ENCODE assay signal across 8 mouse cellular contexts in the genomic region with DNA sequence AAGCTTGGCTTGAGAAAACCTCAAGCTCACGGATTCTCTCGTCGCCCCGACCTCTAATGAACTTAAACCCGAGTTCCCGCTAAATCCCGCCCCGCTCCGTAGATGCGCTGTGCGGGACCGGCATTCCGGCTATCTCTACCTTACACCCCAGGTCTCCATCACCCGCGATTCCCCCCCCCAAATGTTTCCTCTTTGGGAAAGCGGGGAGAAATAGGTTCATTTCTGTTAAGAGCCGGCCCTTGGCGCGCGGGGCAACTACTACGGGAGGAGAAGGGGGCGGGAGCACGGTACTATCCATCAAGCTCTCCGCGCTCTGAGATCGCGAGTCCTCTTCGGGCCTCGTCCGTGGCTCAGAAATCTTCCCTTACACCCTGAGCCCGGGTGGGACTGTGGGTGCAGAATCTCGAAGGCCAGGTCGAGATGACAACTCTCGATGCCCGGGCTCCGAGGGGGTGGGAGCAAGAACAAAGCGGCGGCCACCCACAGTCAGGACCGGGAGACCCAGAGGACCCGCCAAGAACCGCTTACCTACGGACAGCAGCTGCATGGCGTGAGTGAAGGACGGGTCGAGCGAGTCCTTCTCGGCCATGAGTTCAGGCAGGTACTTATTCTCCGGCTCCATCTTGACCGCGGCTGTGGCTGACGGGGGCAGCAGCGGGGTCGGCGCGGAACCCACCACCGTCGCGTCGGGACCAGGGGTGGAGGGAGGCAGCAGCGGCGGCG. TPM values are rescaled to one million over a fixed set of nuclear protein-coding genes. Genes with fewer than 3 reads are reported as not detected.
A peak's percentile ranks its signal among the peaks of the same experiment; 100 is the strongest.
DNase-seq lines count a peak whose midpoint lies in the region; ATAC-seq and TF ChIP-seq lines count a peak whose summit lies in the region.

No protein-coding gene starts in this region.

- peak overlapping the region; percentile 95 for H3K9ac ChIP-seq in ES-E14 (ENCODE audit: insufficient read depth, low read depth, low read length, poor library complexity, severe bottlenecking)
- peak overlapping the region; percentile 88 for H3K9ac ChIP-seq in forebrain, embryonic 16.5 days (replicated peaks; ENCODE audit: low read depth, low read length)
- H3K9ac ChIP-seq in lung, postnatal 0 days (replicated peaks; ENCODE audit: low read depth): peak overlapping the region; percentile 95

- H3K9me3 ChIP-seq in ES-E14 (ENCODE audit: control insufficient read depth, insufficient read depth, low read depth, low read length): no peaks in the 10 kb centered on the region
- no peaks in the 10 kb centered on the region for H3K9me3 ChIP-seq in forebrain, embryonic 16.5 days (ENCODE audit: control insufficient read depth, low read length)
- no peaks in the 10 kb centered on the region for H3K9me3 ChIP-seq in lung, postnatal 0 days (ENCODE audit: low read length)

- DNase-seq in ES-E14 (ENCODE audit: low read depth, low spot score): no peak
- DNase-seq in c-Kit-positive CD71-positive TER-119-positive erythroid progenitor cells, embryonic 14.5 days (ENCODE audit: low spot score): peak; percentile 61
- peak; percentile 43 to 54 for DNase-seq in heart, postnatal 36 days
- peak; percentile 28 for DNase-seq in layer of hippocampus, adult 9-11 months
- peak; percentile 71 for DNase-seq in lung, postnatal 0 days (ENCODE audit: low spot score)
- DNase-seq in ovary, postnatal 10 days (ENCODE audit: low spot score): peak; percentile 21
- DNase-seq in thymus, postnatal 25 days: peak; percentile 54

- H3K4me2 ChIP-seq in forebrain, embryonic 16.5 days (ENCODE audit: low read length): peak overlapping the region; percentile 61
- peak overlapping the region; percentile 78 for H3K4me2 ChIP-seq in lung, postnatal 0 days (replicated peaks; ENCODE audit: low read depth, low read length)

- in situ Hi-C loops in ES-E14 (cut with MboI; ENCODE audit: low sequenced_read_pairs in 2 of 2, unreplicated experiment in 2 of 2): no loop called here

- no peak for TF ChIP-seq EP300 in lung, postnatal 0 days (IDR thresholded peaks at IDR 0.05)

- H3K27me3 ChIP-seq in forebrain, embryonic 16.5 days (replicated peaks; ENCODE audit: control insufficient read depth, insufficient read depth, low read length): no peaks in the 10 kb centered on the region
- no peaks in the 10 kb centered on the region for H3K27me3 ChIP-seq in lung, postnatal 0 days (replicated peaks; ENCODE audit: insufficient read depth, low read length)

- WGBS in forebrain, embryonic 16.5 days: under 1% methylated on average over 58 of the region's 62 CpGs
- 3% methylated on average over 60 of the region's 62 CpGs for WGBS in lung, postnatal 0 days

- intact Hi-C loops in heart, postnatal 36 days (cut with DNase I): loop anchor here (5.0 kb wide), 2 partner anchors 39 to 76 kb away; no protein-coding TSS in a partner anchor

- ATAC-seq in forebrain, embryonic 16.5 days: no peak; the same call in 1 of the 2 replicates
- ATAC-seq in lung, postnatal 0 days: no peak

- peak overlapping the region; percentile 85 for H3K27ac ChIP-seq in ES-E14 (ENCODE audit: insufficient read depth, low read depth, low read length, poor library complexity, severe bottlenecking)
- peak overlapping the region; percentile 94 for H3K27ac ChIP-seq in forebrain, embryonic 16.5 days (ENCODE audit: low read length)
- H3K27ac ChIP-seq in lung, postnatal 0 days (ENCODE audit: low read length): peak overlapping the region; percentile 97

- no peaks in the 10 kb centered on the region for H3K36me3 ChIP-seq in ES-E14 (ENCODE audit: control insufficient read depth, insufficient read depth, low read length, poor library complexity, severe bottlenecking)
- no peaks in the 10 kb centered on the region for H3K36me3 ChIP-seq in forebrain, embryonic 16.5 days (ENCODE audit: control insufficient read depth, insufficient read depth)
- H3K36me3 ChIP-seq in lung, postnatal 0 days (ENCODE audit: insufficient read depth, low read length): no peaks in the 10 kb centered on the region

- TF ChIP-seq CTCF in lung, postnatal 0 days (IDR thresholded peaks at IDR 0.05): no peak

- peak overlapping the region; percentile 91 to 95 for H3K4me3 ChIP-seq in ES-E14 (ENCODE audit: insufficient read depth in 1 of 2, low read depth in 1 of 2, low read length in 2 of 2, poor library complexity in 1 of 2, severe bottlenecking in 1 of 2)
- peak overlapping the region; percentile 99 for H3K4me3 ChIP-seq in forebrain, embryonic 16.5 days (replicated peaks; ENCODE audit: low read length)
- H3K4me3 ChIP-seq in lung, postnatal 0 days (ENCODE audit: low read depth, low read length): peak overlapping the region; percentile 99

- H3K4me1 ChIP-seq in ES-E14 (ENCODE audit: control insufficient read depth in 2 of 2, insufficient read depth in 2 of 2, low read length in 2 of 2, poor library complexity in 1 of 2): peaks cover 2 to 11% of the 10 kb centered on the region in 2 experiments; a peak in 2 of 4 replicates
- H3K4me1 ChIP-seq in forebrain, embryonic 16.5 days (replicated peaks; ENCODE audit: control insufficient read depth, insufficient read depth, low read length): peaks cover 33% of the 10 kb centered on the region
- H3K4me1 ChIP-seq in lung, postnatal 0 days (ENCODE audit: insufficient read depth, low read depth, low read length): peaks cover 4% of the 10 kb centered on the region; the same call in 1 of the 2 replicates

TF ChIP-seq in ES-E14, 5 proteins besides CTCF, POLR2A, EP300 and RAD21:
- TF ChIP-seq CHD2 (IDR thresholded peaks at IDR 0.05; ENCODE audit: low read depth, low read length) (no peak), ZNF384 (IDR thresholded peaks at IDR 0.05; ENCODE audit: low read depth, low read length) (no peak), ZC3H11A (IDR thresholded peaks at IDR 0.05; ENCODE audit: borderline replicate concordance, low read depth, low read length) (no peak), HCFC1 (IDR thresholded peaks at IDR 0.05; ENCODE audit: borderline replicate concordance, insufficient read depth, low read length) (no peak), MAFK (IDR thresholded peaks at IDR 0.05; ENCODE audit: insufficient read depth, low read depth, low read length) (no peak)

RNA-seq across cellular contexts. Expression of a gene that starts 0.7 kb away (rescaled TPM):
- total RNA-seq in ES-E14 (2012; rRNA removed): 39.6 and 58.2 TPM in 2 replicates
- polyA plus RNA-seq in forebrain, embryonic 16.5 days (2015; fragmentation: Nextera tagmentation; extraction: Ambion mirVana): 160 and 179 TPM in 2 replicates
- total RNA-seq in heart, postnatal 36 days (2021): 10 to 100 TPM; 35.4 to 44.2 TPM
- 42.9 and 48.9 TPM in 2 replicates for polyA plus RNA-seq in lung, postnatal 0 days (2015; fragmentation: Nextera tagmentation; extraction: Ambion mirVana)

RNA-seq across cellular contexts. Expression of a gene that starts 44.8 kb away (rescaled TPM):
- total RNA-seq in ES-E14 (2012; rRNA removed): 15.8 and 16.9 TPM in 2 replicates
- 16.1 and 25.0 TPM in 2 replicates for polyA plus RNA-seq in forebrain, embryonic 16.5 days (2015; fragmentation: Nextera tagmentation; extraction: Ambion mirVana)
- 1 to 10 TPM; 4.1 to 4.7 TPM for total RNA-seq in heart, postnatal 36 days (2021)
- 5.3 and 5.5 TPM in 2 replicates for polyA plus RNA-seq in lung, postnatal 0 days (2015; fragmentation: Nextera tagmentation; extraction: Ambion mirVana)
